Mouse (Mus musculus) kidney, adult 9 months (tissue): ENCODE results near the gene Nsun2.
A peak's percentile ranks its signal among the peaks of the same experiment; 100 is the strongest.
"Not testable (repeated sequence)": the region's sequence is repeated elsewhere in the genome, so short reads cannot be mapped to it uniquely, and the experiment has no call there.

ENCODE experiments used
- DNase-seq: peaks from one replicate; pipeline ENCODE4 v3.0.0; 2022

The Nsun2 gene

GRCm38 (mm10) chr13:69594577-69595256 lies 61.2 kb downstream of the Nsun2 start:
- DNase-seq, result peak; percentile 71

GRCm38 (mm10) chr13:69595911-69596310 lies 62.4 kb downstream of the Nsun2 start:
- DNase-seq, result no peak

GRCm38 (mm10) chr13:69596515-69596914 lies 63.0 kb downstream of the Nsun2 start:
- DNase-seq, result no peak

GRCm38 (mm10) chr13:69598867-69599266 lies 65.3 kb downstream of the Nsun2 start:
- no peak for DNase-seq

- DNase-seq, result peak; percentile 52
Measured at GRCm38 (mm10) chr13:69600863-69601262, 67.3 kb downstream of the Nsun2 start.

GRCm38 (mm10) chr13:69601321-69601720 lies 67.8 kb downstream of the Nsun2 start:
- no peak for DNase-seq

GRCm38 (mm10) chr13:69604670-69605069 lies 71.1 kb downstream of the Nsun2 start:
- no peak for DNase-seq

GRCm38 (mm10) chr13:69608734-69609133 lies 75.2 kb downstream of the Nsun2 start:
- no peak for DNase-seq

GRCm38 (mm10) chr13:69610751-69611397 lies 77.3 kb downstream of the Nsun2 start:
- DNase-seq, result no peak

GRCm38 (mm10) chr13:69611398-69612174 lies 78.0 kb downstream of the Nsun2 start, which contains the start of gene Srd5a1:
Srd5a1 (minus strand) TSS chr13:69611442.
- DNase-seq, result peak; percentile 100

- no peak for DNase-seq
Measured at GRCm38 (mm10) chr13:69612175-69612544, 78.6 kb downstream of the Nsun2 start.

GRCm38 (mm10) chr13:69616716-69617115 lies 83.2 kb downstream of the Nsun2 start:
- no peak for DNase-seq

- no peak for DNase-seq
Measured at GRCm38 (mm10) chr13:69623843-69624242, 90.3 kb downstream of the Nsun2 start.

- no peak for DNase-seq
Measured at GRCm38 (mm10) chr13:69624510-69624909, 91.0 kb downstream of the Nsun2 start.

GRCm38 (mm10) chr13:69627941-69628340 lies 94.4 kb downstream of the Nsun2 start:
- no peak for DNase-seq

- DNase-seq, result no peak
Measured at GRCm38 (mm10) chr13:69630576-69630975, 97.0 kb downstream of the Nsun2 start.

- peak; percentile 61 for DNase-seq
Measured at GRCm38 (mm10) chr13:69631111-69631510, 97.6 kb downstream of the Nsun2 start.

- peak; percentile 81 for DNase-seq
Measured at GRCm38 (mm10) chr13:69631659-69632058, 98.1 kb downstream of the Nsun2 start.

- DNase-seq, result no peak
Measured at GRCm38 (mm10) chr13:69633551-69633950, 100.0 kb downstream of the Nsun2 start.

GRCm38 (mm10) chr13:69633988-69634387 lies 100.4 kb downstream of the Nsun2 start:
- no peak for DNase-seq

- DNase-seq, result not testable (repeated sequence)
Measured at GRCm38 (mm10) chr13:69635836-69636235, 102.3 kb downstream of the Nsun2 start.

GRCm38 (mm10) chr13:69636375-69636774 lies 102.8 kb downstream of the Nsun2 start:
- peak; percentile 38 for DNase-seq

- DNase-seq, result no peak
Measured at GRCm38 (mm10) chr13:69636816-69637215, 103.3 kb downstream of the Nsun2 start.

GRCm38 (mm10) chr13:69637657-69638056 lies 104.1 kb downstream of the Nsun2 start:
- no peak for DNase-seq
